Mouse (Mus musculus) duodenum, adult 2 months (tissue): ENCODE measurements around the gene Lins1. TPM values are rescaled to one million over a fixed set of nuclear protein-coding genes. Genes with fewer than 3 reads are reported as not detected.

Experiments used
- polyA plus RNA-seq: library from polyadenylated mRNA; depleted of rRNA; stranded (reverse); fragments of >200 nt; gene quantifications from 2 replicates; pipeline ENCODE4 v1.2.3, GENCODE M21; 2012; ENCODE audit warnings: low replicate concordance; rRNA removed

Lins1 gene
- 1.2 and 2.8 TPM in 2 replicates for polyA plus RNA-seq

DNA sequence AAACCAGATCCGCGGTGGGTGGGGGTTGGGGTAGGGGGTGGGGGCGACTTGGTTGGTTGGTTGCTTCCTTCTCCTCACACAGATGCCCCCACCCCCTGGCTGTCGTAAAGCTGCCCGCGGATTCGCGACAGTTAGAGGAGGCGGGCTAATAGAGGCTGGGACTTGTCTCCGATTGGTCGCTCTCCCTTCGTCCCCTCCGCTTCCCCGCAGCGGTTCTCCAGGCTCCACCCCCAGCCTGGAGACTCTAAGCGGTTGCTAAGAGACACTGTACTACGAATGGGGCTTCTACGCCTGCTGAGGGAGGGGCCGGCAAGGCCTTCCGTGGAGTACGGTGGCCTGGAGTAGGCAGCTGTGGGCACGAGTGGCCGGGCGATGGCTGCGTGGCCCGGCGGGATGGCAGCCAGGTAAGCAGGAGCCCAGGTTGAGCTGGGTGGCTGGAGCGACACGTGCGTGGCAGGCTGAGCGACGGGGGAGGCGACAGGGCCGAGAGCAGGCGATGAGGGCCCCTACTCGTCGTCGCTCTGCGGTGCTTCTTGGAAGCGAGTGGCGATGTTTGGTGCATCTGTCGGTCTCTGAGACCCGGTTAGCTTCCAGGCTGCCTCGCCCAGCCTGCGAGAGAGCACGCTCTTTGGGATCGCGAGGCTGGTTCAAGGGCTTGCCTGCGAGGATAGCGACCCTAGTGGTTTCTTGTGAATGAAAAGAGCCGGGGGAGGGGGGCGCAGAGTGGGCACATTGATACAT is at the start of gene Lins1:
Gene Lins1 (plus strand): TSS at position 270 of the 741 bp plus-strand sequence.

DNA sequence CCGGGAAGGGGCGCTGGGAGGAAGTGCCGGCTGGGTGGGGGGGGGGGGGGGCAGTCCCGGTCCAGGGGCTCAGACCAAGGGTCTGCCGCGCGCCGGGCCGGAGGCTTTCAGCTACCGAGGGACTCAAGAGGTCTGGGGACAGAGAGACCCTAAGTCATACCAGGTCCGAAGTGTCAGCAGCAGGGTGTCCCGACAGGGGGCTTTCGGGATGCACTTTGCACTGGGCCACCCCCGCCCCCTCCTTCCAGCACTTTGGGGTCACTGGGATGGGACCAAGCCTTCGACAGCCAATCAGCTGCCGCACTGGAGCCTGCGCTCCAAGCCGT is 432 bp upstream of the Lins1 start, which contains the start of gene Asb7:
Gene Asb7 (minus strand): TSS at position 303 of the 326 bp plus-strand sequence.

DNA sequence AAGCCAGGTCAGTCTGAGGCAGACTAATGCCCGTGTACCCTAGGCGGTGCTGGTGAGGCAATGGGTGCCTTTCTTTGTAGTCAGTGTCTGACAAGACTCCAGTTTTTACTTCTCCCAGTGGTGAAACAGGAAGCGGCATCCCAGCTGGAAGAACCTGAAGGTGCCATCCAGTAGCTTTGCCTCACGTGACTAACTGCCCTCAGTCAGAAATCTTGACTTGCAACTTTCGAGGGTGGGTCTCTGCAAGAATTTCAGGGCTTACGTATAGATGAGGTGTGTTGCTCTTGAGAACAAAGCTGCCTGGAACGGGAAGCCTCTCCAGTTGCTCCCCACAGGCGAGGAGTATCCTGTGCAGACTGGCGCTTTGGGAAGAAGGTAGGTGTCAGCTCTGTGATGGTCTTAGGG is 53.7 kb downstream of the Lins1 start, which contains the start of gene Cers3:
Gene Cers3 (plus strand): TSS at position 128 of the 405 bp plus-strand sequence.

Other genes with a start within 250 kb of the Lins1 start
- 1.8 and 2.0 TPM in 2 replicates for gene Asb7, start 293 bp upstream of the Lins1 start, polyA plus RNA-seq
- 0.04 TPM in 1 of 2 replicates, not detected in the other for gene Cers3, start 53.6 kb downstream of the Lins1 start, polyA plus RNA-seq
- 1.3 and 2.4 TPM in 2 replicates for gene Adamts17, start 149.8 kb downstream of the Lins1 start, polyA plus RNA-seq